Mouse (Mus musculus): ENCODE measurements around the gene Farp1.
A peak's percentile ranks its signal among the peaks of the same experiment; 100 is the strongest.

Farp1 gene

DNA sequence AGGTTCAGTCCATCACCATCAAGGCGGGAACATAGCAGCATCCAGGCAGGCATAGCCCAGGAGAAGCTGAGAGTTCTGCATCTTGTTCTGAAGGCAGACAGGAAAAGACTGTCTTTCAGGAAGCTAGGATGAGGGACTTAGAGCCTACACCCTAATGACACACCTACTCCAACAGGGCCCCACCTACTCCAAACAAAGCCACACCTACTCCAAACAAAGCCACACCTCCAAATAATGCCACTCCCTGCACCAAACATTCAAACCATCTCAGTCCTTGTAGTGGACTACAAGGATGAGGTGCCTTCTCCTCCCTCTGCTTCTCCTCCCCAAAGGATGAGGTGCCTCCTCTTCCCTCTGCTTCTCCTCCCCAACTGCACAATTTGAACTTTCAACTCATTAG lies 23.5 kb downstream of the Farp1 start:
- no peak for DNase-seq

DNA sequence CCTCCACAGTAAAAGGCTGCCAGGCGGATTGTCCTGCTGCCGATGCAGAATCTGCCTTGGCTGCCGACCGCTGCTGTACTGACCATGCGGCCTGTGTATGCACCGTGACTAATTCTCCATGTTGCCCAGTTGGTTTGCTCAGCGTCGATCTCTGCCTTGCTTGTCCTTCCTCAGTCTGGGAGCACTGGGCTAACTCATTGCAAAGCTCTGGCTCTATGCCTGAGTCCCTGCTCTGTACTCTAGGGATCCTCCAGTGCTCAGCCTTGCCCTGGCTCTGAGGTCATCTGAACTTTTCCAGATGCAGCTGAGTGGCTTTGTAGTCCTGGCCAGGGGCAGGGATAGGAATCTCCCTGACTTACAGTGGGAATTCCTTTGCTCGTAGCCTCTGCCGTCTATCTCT lies 24.3 kb downstream of the Farp1 start:
- DNase-seq: peak; percentile 77 to 80

DNA sequence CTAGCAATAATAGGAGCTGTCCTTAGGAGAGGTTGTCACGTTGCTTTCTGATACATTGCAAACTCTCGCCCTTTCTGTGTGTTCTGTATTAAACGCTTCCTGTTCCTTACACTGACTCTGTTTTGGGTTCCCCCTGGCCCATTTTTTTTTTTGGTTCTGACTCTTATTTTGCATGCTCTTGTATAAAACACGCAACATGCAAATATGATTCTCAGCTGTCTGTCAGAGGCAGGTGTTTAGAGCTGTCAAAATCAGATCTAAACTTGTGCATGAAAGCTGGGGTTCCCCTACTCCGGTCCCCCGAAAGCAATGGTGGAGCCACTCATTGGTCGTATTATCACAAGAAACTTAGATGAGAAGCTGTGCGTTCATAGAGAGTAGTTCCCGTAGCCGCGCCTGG lies 25.5 kb downstream of the Farp1 start:
- DNase-seq: no peak

DNA sequence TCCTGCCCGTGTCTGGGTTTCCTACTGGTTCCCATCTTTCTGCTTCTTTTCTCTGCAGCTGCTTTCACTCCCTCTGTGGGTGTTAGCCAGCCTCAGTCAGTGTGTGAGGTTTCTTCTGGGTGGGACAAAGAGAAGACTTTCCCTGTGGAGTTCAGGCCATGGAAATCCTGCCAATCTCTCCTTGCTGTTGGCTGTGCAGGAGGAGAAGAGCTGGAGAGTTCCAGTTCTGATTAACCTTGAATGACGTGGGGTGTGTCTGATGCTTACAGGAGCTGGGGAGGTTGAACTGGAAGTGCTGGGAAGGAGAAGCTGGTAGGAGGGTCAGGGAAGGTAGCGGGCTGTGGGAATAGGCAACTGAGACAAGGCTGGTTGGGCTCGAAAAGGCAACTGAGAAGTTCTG lies 26.7 kb downstream of the Farp1 start:
- DNase-seq: no peak

DNA sequence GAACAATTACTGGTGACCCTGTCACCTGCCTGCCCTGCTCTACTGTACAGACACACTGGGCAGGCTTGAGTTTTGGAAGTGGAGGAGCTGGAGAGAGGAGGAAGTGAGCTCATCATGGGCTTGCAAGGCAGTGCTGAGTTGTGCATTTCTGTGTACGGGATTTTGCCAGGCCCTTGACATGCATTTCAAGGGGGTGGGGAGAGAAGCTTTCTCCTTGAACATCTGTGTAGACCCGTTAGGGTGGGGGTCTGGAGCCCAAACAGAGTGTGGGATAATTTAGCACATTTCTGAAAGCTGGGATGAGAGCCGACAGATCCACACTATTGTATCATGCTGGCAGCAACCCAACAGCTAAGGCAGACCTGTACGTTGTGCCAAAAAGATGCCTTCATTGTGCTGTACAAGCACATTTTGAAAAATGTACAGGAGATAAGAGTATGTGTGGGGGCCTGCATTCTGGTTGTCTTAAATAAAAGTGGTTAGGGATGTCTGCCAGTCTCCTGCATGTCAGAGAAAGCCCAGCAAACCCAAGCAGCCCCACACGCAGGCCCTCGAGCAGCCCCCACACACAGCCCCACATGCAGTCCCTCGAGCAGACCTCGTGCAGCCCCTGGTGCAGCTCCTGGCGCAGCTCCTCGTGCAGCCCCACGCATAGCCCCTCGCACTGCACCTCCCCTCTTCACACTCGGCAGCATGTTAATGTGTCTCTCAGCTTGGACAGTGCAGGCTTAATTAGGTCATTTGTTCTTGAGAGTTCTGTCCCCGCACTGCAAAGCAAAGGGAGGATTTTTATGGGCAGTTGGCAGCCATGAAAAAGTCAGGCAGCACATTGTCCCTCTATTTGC lies 27.5 kb downstream of the Farp1 start:
- peak in 1 of 2 experiments; percentile 43 for DNase-seq

DNA sequence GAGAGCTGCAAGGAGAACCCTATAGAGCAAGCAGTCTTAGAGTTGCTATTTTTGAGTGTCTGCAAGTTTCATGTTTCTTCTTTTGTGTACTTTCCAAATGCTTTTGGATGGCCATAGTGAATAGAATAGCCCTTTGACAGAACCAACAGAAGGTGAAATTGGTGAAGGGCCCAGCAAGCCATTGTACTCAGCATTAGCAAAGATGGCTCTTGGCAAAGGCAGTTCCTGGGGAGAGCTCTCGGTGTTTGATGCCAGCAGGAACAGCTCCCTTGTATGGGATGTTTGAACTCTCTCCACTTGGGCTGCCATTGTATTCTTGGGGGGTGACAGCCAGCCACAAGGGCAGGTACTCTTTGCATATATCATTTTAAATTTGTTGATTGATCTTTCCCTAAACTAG lies 29.7 kb downstream of the Farp1 start:
- DNase-seq: no peak

DNA sequence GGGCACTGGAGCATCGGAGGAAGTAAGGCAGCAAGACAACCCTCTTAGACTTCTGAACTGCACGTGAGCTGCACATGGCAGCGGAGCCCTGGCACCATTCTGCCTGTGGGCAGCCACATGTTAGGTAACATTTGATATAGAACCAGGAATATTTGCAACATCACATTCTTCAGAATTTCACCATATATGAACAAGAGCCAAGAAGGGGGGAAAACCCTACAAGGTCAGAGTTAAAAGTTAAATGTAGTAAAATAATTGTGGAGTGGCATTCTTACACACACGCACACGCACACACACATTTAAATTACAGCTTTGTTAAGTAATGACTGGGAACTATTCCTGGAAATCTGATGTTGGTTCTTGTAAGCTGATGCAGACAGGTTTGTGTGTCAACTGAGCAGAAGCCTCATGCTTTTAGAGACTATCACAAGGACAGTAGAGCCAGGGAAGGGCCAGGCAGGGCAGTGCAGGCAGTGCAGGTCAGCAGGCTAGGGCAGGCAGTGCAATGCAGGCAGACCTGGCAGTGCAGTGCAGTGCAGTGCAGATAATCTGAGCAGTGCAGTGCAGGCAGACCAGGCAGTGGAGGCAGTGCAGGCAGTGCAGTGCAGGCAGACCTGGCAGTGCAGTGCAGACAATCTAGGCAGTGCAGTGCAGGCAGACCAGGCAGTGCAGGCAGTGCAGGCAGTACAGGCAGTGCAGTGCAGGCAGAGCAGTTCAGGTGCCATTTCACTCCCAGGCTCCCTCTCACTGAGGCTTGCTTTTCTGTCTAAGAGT lies 38.3 kb downstream of the Farp1 start:
- no peak for DNase-seq

DNA sequence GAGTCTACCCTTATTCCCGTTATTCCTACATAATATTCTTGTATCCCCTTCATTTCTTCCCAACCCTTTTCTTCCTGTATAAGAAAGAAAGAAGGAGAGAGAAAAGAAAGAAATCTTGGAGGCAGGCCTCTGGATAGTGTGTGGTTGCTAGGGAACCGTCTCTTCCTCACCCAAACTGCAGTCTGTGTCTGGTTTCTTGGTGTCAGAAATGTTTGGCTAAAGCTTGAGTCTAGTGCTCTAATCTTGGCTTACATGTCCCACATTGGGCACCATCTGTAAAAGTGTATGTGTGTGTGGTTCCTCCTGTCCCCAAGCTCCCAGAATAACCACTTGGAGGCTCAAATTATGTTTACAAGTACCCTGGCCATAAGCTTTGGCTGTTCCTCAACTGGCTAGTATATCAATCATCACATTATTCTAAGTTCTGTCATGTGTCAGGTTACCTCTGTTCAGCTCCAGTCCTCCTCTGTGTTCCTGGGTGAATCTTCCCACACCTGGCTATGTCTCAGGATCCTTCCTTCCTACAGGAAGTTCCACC lies 39.3 kb downstream of the Farp1 start:
- no peak for DNase-seq

DNA sequence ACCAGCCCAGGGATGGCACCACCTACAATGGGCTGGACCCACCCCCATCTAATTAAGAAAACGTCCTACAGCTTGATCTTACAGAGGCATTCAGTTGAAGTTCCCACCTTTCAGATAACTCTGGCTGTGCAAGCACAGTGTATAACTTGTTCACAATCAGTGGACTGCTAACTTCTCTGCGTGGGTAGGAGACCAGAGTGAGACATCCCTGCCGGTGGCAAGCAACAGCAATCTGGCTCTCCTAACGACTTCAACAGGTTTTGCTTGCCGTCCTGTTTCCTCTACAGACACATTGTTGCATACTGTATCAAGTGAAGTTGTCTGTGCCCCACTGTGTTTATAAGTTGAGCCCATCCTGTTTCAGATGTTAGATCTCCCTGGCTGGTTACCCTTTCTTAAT lies 45.7 kb downstream of the Farp1 start:
- DNase-seq: no peak

DNA sequence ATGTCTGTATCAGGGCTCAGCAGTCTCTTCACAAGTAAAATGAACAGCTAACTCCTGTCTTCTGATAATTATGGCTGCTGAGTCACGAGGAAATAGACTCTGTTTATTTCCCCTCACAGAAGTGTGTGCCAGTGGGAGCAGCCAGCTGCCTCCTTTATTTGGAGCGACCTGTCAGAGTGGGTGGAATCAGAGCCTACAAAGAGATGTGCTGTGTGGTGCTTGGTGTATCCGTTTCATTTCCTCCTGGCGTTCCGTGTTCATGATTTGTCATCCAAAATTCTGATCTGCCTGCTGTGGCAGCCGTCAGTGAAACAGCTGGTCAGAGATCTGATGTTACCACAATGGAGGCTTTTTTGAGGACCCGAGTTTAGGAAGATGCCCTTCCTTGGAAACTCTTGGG lies 47.3 kb downstream of the Farp1 start:
- DNase-seq: no peak

DNA sequence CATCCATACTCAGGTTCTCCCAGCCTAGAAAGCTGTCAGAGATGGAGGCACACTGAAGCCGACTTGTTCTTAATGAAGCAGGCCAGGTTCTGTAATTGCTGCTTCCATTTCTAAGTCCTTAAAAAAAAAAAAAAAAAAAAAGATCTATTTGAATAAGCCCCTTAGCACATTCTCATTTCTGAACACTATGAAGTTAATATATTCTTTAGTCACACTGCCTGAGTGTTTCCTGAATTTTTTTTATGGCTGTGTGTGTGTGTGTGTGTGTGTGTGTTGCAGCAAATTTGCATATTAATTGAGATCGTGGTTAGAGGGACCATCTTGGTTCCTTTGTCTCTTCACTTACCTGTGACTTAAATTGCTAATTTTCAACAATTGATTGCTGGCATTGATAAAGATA lies 47.8 kb downstream of the Farp1 start:
- no peak for DNase-seq

DNA sequence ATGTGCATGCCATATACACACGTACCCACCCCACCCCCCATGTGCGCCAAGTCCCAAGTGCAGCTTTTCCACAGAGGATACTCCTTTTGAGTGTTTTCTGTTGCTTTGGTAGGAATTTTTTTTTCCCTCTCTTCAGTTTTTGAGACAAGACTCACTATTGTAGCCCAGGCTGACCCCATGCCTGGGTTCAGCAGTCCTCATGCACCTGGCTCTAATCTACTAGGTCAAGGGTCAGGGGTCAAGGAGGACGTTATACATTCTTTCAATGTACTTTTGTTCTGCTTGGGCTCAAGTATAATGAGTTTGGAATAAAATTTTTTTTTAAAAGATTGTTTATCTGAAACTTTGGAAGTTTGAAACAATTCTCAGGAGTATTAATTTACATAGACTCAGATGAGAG lies 48.4 kb downstream of the Farp1 start:
- DNase-seq: no peak

DNA sequence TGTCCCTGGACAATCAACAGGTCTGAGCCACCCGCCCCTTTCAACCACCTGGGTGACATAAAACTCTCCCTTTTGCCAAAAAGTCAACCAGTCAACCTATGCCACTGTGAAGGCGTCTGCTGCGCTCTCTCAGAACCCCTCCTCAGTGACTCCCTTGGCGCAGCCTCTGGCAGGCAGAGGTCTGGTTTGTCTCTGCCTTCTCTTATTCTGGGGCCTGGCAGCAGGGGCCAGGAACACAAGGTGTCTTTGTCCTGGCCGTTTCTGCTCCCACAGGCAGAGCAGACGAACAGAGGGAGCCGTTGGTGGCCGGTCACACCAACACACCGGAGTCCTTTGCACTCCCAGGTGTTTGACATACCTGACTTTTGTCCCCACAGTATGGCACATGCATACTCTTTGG lies 57.5 kb downstream of the Farp1 start:
- DNase-seq: no peak

DNA sequence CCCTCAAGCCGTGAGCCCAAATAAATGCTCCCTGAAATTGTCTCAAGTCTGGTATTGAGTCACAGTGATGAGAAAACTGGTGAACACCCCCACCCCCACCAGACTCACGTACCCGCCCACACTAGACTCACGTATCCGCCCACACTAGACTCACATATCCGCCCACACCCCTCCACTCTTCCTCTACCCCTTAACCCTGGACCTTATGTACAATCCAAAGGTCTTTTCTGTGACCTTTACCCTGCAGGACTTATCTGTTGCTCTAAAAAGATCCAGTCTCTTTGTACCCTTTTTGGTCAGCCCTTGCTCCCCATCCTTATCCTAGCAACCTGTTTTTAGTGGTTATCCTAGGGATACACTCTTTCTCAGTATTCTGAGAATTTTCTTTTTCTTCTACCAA lies 58.9 kb downstream of the Farp1 start:
- DNase-seq: no peak

DNA sequence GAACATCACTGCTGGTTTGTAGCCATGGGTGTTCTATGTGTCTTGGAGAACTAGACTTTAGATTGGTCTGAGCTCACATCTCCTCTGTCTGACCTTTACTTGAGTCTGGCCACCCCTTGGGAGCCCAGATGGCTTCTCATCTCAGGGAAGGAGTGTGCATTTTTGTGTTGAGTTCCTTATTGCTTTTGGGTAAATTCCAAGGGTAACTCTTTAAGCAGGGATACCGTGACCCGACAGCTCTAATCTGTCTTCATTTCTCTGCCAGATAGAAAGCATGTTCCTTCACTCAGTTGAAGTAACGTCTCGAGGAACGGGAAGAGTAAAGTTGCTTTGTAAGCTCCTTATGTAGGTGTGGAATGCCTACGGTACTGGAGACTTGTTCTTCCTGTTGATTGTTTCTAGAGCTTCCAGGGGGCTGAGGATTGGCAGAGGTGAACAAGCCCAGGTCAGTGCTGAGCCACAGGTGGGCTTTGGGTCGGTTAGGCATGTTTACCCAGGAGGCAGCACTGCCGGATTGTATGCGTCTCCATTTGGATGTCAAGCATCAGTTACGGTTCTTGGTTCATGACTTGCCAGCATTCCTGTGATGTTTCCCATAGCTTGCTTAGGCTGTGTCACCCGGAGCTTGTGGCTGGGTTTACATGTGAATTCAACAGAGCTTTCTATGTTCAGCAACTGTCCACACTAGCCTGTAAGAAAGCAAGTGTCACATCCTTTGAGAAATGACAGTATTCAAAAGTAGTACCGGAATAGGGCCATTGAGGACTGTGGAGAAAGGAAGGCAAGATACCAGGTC lies 62.8 kb downstream of the Farp1 start:
- no peak for DNase-seq

DNA sequence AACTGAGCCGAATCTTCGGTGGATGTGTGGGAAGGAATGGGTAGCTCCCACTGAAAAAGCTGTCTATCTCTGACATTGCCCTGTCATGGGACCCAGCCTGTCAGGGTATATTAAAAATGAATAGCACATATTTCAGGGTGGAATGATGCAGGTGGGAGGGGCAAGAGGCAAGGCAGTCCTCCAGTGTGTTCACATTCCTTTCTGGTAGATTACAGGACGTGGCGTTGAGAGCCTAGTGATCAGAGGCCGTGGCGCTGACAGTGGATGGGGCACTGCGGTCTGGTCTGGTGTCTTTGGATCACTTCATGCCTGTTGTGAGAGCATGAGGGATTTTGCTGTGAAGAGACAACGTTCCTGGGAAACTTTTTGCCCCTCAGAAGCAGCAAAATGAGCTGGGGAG lies 64.1 kb downstream of the Farp1 start:
- DNase-seq: no peak

DNA sequence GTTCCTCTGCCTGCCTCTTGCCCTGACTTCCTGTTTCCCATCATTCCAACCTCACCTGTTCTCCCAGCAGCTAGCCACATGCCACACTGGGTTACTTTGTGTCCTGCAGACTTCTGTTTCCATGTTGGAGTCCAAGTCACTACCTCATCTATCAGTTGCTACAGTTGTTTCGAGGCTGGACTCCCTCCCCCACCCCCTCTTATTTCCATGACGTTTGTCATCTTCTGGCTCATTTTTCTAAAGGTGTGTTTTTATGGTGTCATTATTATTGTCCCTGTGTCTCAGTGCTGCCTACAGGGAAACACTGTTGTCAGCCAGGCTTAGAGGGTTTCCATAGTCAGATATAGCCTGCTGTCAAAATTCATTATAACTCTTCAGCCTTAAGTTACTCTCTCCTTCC lies 64.9 kb downstream of the Farp1 start:
- no peak for DNase-seq

DNA sequence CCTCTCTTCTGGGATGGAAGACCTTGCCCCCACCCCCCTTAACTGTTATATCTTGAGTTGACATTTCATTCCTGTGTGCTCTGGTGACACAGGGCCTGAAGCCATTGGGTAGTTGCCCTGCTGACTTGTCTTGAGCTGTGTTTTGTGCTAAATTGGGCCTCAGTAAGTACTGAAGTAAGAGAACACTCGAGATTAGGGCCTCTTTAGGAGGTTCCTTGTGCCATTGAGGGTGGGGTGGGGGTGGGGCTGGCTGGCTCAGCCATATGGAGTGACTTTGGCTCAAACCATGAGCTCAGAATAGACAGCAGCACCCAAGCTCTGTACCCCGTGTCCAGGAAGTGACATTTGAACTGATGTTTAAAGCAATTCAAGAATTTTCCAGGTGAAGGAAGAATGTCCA lies 65.8 kb downstream of the Farp1 start:
- no peak for DNase-seq

DNA sequence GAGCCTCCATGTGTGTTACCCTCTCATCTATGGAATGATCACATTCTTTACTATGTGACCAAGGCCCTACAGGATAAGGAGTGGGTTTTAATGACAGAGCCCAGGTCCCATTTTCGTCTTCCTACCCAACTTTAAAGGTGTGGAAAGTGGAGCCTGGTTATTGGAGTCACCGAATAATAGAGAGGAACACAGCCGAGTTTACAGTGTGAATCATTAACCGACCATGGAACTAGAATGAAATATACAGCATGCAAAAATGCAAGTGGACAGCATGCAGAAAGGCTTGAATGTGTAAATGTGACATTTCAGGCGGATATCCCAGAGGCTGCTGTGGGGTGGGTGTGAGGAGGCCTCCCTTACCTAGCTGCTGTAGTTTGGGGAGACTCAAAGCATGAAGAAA lies 66.5 kb downstream of the Farp1 start:
- DNase-seq: peak in 1 of 2 experiments; percentile 54

DNA sequence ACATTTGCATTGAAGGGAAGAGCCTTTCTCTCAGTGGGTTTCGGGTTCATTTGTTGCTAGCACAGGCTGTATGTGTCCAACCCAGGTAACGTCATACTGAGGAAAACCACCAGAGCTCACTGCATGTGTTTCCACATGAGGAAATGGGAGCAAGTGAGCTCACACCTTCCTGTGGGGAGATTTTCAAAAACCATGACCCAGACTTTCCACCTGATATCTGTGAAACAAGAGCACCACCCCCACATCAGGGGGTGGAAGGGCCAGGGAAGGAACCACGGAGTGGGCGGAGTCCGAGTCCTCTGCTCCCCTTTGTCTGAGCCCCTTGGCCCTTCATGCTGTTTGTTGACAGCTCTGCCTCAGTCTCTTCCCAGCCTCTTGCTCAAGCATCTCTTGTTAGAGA lies 67.6 kb downstream of the Farp1 start:
- DNase-seq: no peak

DNA sequence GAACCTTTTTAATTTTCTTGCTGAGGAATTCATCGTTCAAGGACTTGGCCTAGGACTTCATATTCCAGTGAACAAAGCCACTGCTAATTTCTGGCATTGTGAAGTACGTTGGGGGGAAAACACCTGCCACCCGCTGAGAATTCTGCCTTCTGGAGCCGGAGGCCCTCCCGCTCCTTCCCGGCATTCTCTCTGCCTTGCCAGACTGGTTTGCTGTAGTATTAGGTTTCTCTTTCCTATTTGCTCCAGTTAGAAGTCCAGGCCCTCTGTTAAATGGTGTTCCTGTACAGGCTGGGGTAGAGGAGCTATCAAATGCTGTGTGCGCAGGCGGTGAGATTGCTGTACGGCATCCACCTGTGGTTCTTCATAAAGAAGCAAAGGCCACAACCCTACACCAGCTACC lies 68.5 kb downstream of the Farp1 start:
- DNase-seq: peak; percentile 72 to 75

DNA sequence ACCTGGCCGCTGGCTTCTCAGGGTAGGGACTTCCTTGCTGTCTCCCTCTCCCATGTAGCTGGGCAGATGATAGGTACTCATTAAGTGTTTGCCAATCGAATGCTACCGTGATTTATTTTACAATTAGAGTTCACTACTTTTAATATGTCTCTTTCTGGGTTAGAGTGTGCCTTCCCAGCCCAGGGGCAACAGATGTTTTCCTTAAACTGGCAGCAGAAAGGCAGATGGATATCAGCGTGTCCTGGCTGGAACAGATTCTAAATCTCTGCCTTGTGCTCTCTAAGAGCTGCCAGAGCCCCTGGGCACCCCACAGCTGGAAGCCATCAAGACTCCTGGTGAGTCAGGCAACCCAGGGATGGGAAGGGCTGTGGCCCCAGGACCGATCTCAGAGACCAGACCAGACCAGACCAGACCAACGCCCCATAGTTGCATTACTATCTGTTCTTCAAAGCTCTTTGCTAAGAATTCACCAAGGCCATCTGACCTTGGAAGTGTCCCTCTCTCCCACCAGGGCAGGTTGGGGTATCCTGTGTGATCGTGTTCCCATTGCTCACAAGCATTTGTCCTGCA lies 69.8 kb downstream of the Farp1 start:
- DNase-seq: no peak

DNA sequence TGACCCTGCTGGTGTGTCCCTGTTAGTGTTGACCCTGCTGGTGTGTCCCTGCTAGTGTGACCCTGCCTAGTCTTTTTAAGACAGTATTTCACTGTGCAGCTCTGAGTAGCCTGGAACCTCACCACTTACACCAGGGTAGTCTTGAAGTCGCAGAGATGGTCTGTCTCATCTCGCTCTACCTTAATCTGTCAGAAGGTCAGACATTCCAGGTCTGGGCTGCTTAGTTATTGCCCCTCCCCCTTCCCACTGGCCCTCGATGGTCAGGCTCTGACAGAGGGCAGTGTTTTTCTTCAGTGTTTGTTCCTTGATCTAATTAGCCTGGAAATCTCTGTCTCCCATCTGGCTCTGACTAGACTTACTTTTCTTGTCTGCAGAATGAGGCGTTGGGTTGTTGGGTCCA lies 71.9 kb downstream of the Farp1 start:
- no peak for DNase-seq
